Mouse (Mus musculus) liver, embryonic 12.5 days (tissue): ENCODE data around the gene Diras2. TPM values are rescaled to one million over a fixed set of nuclear protein-coding genes. Genes with fewer than 3 reads are reported as not detected.
"Not testable (repeated sequence)": the region's sequence is repeated elsewhere in the genome, so short reads cannot be mapped to it uniquely, and the experiment has no call there.

Source experiments
- ATAC-seq: fragments of 200-750 bp; cut with Nextera tagmentation; 2 replicates; pipeline ENCODE4 v1.8.0; 2017; ENCODE audit warnings: moderate number of reproducible peaks, mild to moderate bottlenecking, moderate library complexity
- H3K27ac ChIP-seq: fragments of 300-500 bp; sonication (generic); 2 replicates; pipeline ENCODE4 v1.5.1; 2016; ENCODE audit warnings: mild to moderate bottlenecking
- H3K27me3 ChIP-seq: fragments of 300-500 bp; sonication (generic); replicated peaks from 2 replicates; pipeline ENCODE4 v1.6.1; 2016; ENCODE audit warnings: mild to moderate bottlenecking, moderate library complexity
- H3K36me3 ChIP-seq: fragments of 300-500 bp; sonication (generic); 2 replicates; pipeline ENCODE4 v1.6.1; 2016; ENCODE audit warnings: mild to moderate bottlenecking, moderate library complexity
- H3K4me1 ChIP-seq: fragments of 300-500 bp; sonication (generic); 2 replicates; pipeline ENCODE4 v1.6.1; 2016
- H3K4me2 ChIP-seq: fragments of 300-500 bp; sonication (generic); 2 replicates; pipeline ENCODE4 v1.6.1; 2016; ENCODE audit warnings: mild to moderate bottlenecking, moderate library complexity
- H3K4me3 ChIP-seq: fragments of 300-500 bp; sonication (generic); 2 replicates; pipeline ENCODE4 v1.5.1; 2016; ENCODE audit warnings: mild to moderate bottlenecking, moderate library complexity
- H3K9ac ChIP-seq: fragments of 300-500 bp; sonication (generic); 2 replicates; pipeline ENCODE4 v1.6.1; 2016; ENCODE audit warnings: mild to moderate bottlenecking, moderate library complexity
- H3K9me3 ChIP-seq: fragments of 300-500 bp; sonication (generic); replicated peaks from 2 replicates; pipeline ENCODE4 v1.6.1; 2016; ENCODE audit warnings: mild to moderate bottlenecking, moderate library complexity
- WGBS: fragments of 180-500 bp; shearing (Covaris S2); methylation state at CpG from one replicate; pipeline ENCODE4 v1.1.7; 2016; ENCODE audit not compliant: insufficient replicate concordance; 5-methylcytosine and 5-hydroxymethylcytosine counted together
- polyA plus RNA-seq: library from polyadenylated mRNA; unstranded; fragments of >200 nt; fragmentation: Nextera tagmentation; extraction: Ambion mirVana; gene quantifications from 2 replicates; pipeline ENCODE4 v1.2.1, GENCODE M21; 2016

Diras2 gene
- polyA plus RNA-seq, 1 experiment from 2014 or later = 0.10 TPM

DNA sequence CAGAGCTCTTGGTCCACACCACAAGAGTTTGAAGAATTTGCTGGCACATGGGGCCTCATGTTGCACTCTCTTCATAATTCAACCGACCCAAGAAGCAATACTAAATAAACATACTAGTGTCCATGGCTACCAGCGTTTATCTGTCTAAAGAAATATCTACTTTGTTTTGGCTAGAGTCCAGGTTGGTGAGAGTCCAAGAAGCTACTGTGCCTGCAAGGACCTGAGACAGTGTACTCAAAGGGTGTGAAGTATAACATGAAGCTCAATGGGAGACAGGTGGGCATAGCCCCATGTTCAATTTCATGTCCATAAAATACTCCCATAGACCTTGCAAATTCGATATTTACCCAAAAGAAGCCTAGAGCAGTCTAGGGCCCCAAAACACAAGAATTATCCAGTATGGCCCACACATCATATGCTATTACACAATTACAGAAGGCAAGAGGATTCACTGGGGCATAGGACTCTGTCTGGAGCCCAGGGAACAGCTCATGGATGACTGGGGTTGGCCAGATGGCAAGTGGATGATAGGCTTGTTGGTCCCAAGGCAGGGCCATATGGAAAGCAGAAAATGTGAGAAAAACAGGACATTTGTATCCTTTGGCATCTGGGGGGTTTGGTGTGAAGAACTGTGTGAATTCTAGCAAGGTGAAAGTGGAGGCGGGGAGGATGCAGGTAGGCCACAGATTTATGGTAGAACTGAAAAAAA, 20.8 kb downstream of the Diras2 start:
- no peak for ATAC-seq
- Histone ChIP-seq H3K27ac (no peak overlapping the region), H3K27me3 (no peaks in the 10 kb centered on the region), H3K4me2 (no peak overlapping the region), H3K36me3 (no peaks in the 10 kb centered on the region), H3K9me3 (no peaks in the 10 kb centered on the region), H3K9ac (no peak overlapping the region), H3K4me1 (no peaks in the 10 kb centered on the region), H3K4me3 (no peak overlapping the region)
- 62% methylated on average over 4 of the region's 4 CpGs for WGBS

DNA sequence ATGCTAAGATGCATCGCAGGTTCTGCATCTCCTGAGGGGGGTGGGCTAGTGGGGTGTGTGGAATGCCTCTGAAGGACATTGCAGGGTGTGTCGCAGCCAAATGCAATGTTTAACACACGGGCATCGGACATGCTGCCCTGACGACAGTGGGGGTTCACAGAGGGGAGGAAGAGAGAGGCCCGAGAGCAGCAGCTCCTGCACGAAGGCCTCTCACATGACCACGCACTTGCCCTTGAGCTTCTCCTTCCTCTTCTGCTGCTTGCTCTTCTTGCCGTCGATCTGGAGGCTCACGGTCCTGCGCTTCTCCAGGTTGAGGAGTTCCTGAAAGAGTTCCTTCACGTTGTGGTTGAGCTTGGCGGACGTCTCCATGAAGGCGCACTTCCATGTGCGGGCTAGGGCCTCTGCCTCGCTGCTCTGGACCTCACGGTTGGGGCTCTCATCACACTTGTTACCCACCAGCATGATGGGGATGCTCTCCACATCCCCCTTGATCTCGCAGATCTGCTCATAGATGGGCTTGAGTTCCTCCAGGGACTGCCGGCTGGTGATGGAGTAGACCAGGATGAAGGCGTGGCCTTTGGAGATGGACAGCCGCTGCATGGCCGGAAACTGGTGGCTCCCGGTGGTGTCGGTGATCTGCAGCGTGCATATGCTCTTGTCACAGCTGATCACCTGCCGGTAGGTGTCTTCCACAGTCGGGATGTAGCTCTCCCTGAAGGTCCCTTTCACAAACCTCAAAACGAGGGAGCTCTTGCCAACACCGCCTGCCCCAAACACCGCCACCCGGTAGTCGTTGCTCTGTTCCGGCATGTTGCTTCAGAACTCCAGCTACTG, 23.4 kb downstream of the Diras2 start:
- 70% methylated on average over 35 of the region's 35 CpGs for WGBS
- no peak for ATAC-seq

DNA sequence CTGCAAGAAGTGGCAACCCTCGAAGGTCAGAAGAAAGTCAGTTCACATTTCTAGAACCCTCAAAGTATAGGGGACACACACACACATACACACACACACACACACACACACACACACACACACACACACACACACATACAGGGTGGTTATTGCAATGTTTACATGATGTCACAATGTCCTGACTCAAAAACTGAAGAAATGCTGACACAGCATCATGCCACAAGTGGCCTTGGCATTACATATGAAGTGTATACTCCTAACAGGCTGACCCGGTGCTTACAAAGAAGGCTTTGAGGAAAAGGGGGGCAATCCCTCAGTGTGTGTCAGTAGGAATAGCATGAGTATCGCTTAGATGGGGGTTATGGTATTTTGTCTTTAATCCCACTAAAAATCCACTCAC, 24.3 kb downstream of the Diras2 start:
- H3K27ac ChIP-seq, H3K4me1 ChIP-seq, H3K4me3 ChIP-seq, H3K36me3 ChIP-seq, H3K27me3 ChIP-seq, H3K4me2 ChIP-seq, ATAC-seq, H3K9me3 ChIP-seq, H3K9ac ChIP-seq: not testable (repeated sequence)
- WGBS = 76% methylated on average over 3 of the region's 3 CpGs

More for the DNA sequence above, 23.4 kb downstream of the Diras2 start:
- Histone ChIP-seq H3K9me3 (no peaks in the 10 kb centered on the region), H3K27ac (no peak overlapping the region), H3K27me3 (no peaks in the 10 kb centered on the region), H3K9ac (no peak overlapping the region), H3K4me3 (no peak overlapping the region), H3K4me2 (no peak overlapping the region), H3K4me1 (no peaks in the 10 kb centered on the region), H3K36me3 (no peaks in the 10 kb centered on the region)

DNA sequence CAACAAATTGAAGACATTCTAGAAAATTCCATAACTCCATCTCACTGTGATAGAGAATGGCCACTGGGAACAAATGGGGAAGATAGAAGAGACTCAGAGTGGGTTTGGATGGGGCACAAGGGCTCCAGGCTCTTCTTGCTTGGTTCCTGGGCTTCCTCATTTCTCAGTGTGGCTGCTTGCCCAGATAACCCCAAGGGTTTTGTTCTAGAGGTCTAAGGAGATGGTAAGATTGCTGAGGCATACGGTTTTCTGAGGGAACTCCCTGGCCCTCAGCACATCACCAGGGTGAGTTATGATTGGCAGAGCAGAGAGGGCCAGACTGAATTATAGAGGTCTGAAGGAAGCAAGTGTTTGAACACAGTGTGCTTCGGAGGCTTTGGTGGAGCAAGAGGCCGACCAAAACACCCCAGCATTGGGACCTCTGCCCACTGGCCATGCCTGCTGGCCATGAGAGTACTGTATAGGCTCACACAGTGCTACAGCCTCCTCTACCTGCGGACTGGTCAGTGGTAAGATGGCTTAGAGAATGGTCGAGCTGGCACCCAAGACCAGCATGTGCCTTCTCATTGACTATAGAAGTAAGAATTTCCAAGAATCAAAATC, 25.3 kb downstream of the Diras2 start:
- ATAC-seq, H3K27ac ChIP-seq, H3K9me3 ChIP-seq, H3K4me3 ChIP-seq, H3K9ac ChIP-seq, H3K36me3 ChIP-seq, H3K4me2 ChIP-seq, H3K4me1 ChIP-seq, H3K27me3 ChIP-seq: not testable (repeated sequence)
- WGBS = 52% methylated on average over 5 of the region's 5 CpGs

DNA sequence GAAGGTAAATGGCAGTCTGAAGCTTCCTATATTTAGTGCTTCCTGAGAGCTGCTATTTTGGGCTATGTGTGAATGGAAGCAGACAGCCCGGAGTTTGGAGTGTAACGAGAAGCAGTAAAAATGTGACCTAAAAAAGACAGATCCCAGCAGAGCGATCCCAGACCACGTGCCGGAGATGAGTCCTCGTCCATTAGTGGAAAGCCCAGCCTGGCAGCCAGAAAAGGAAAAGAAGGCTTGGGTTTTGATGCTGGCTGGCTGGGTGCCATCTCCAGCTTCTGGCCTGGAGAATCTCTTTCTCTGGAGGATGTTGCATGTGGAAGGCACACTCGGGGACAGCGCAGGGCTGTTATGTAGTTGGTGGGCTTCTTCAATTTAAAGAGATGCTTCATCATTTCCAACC, 29.4 kb downstream of the Diras2 start:
- no peaks in the 10 kb centered on the region for H3K36me3 ChIP-seq
- no peaks in the 10 kb centered on the region for H3K9me3 ChIP-seq
- H3K4me2 ChIP-seq = no peak overlapping the region
- WGBS = 66% methylated on average over 8 of the region's 8 CpGs
- H3K27me3 ChIP-seq = no peaks in the 10 kb centered on the region
- H3K4me3 ChIP-seq = no peak overlapping the region
- ATAC-seq = no peak
- no peaks in the 10 kb centered on the region for H3K4me1 ChIP-seq
- H3K27ac ChIP-seq = no peak overlapping the region
- no peak overlapping the region for H3K9ac ChIP-seq

DNA sequence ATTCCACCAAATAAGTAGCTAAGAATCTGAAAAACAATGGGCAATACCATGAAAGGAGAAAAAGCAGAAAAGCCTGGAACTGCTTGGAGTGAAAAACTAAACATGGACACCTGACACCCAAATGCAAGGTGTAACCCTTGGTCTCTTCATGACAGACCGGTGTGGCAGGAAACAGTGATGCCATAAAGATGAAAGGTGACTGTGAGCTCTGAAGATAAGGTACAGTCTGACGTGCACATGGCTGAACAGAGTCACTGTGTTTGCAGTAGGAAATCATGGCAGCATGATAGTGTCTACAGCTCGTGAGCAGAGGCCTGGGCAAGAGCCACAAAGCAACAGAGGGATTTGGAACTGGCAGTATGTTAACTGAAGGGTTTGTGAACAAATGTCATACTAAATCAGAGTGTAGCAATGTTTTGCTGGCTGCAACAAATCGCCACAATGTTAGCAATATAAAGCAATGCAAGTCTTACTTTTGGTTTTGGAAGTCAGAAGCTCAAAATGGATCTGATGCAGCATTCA, 34.0 kb downstream of the Diras2 start:
- H3K9ac ChIP-seq = no peak overlapping the region
- WGBS = 20% methylated on average over 4 of the region's 4 CpGs
- no peaks in the 10 kb centered on the region for H3K4me1 ChIP-seq
- H3K4me2 ChIP-seq = no peak overlapping the region
- ATAC-seq = no peak
- no peaks in the 10 kb centered on the region for H3K36me3 ChIP-seq
- no peaks in the 10 kb centered on the region for H3K27me3 ChIP-seq
- no peak overlapping the region for H3K27ac ChIP-seq
- H3K4me3 ChIP-seq = no peak overlapping the region
- H3K9me3 ChIP-seq = no peaks in the 10 kb centered on the region

DNA sequence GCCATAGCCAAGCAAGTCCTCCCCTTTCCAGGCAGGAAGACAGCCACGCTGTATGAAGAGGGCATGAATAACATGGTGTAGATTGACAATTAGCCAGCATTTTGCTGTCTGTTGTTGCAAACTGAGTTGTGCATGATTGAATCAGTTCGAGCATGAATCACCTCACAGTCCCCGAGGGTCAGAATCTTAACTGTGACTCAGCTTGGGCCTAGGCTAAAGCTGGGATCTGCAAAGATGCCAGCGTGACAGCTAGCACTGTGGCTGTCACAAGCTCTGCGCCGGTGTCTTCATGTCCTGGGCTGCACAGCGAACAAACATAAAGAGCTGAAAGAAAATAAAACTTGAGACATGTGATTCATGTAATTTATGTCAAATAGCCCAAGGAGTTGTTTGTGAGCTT, 42.3 kb downstream of the Diras2 start:
- Histone ChIP-seq H3K27ac (no peak overlapping the region), H3K4me1 (no peaks in the 10 kb centered on the region), H3K9me3 (no peaks in the 10 kb centered on the region), H3K4me3 (no peak overlapping the region), H3K36me3 (no peaks in the 10 kb centered on the region), H3K4me2 (no peak overlapping the region), H3K27me3 (no peaks in the 10 kb centered on the region), H3K9ac (no peak overlapping the region)
- ATAC-seq = no peak
- 74% methylated on average over 7 of the region's 7 CpGs for WGBS

DNA sequence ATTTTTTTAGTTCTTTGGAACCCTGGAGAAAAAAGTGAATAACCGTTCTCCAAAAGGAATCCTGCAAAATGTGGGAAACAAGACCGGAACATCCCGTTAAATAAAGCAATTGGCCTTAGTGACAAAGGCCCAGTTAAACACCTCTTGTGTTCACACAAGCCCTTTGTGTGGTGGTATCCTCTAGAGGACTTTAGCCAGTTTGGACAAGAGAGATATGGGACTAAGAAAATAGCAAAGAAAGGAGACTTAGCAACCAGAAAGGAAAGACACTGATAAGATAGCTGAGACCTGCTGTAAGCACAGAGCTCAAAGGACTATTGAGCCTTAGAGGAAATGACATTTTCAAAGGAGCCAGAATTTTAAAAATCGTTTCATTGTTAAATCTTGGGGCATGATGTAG, 47.0 kb downstream of the Diras2 start:
- no peak overlapping the region for H3K4me3 ChIP-seq
- WGBS = 53% methylated on average over 4 of the region's 4 CpGs
- no peak overlapping the region for H3K4me2 ChIP-seq
- no peak overlapping the region for H3K27ac ChIP-seq
- no peaks in the 10 kb centered on the region for H3K27me3 ChIP-seq
- H3K4me1 ChIP-seq = no peaks in the 10 kb centered on the region
- no peaks in the 10 kb centered on the region for H3K36me3 ChIP-seq
- no peaks in the 10 kb centered on the region for H3K9me3 ChIP-seq
- no peak overlapping the region for H3K9ac ChIP-seq
- no peak for ATAC-seq

DNA sequence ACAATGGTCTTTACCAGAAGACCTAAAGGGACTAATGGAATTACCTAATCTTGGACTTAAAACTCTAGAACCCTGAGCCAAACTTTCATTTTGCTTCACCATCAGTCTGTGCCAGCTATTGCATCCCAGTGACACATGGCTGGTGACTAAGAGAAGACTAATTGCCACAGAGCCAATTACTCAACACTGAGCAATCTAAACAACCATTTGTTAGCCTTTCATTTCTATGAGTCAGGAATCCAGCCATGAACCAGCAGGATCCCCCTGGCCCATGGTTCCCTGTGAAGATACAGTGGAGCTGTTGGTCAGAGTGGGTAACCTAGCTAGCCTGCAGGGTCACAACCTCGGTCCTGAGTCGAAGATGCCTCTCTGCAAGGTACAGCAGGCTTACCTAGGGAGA, 49.3 kb downstream of the Diras2 start:
- H3K27ac ChIP-seq = no peak overlapping the region
- H3K9ac ChIP-seq = no peak overlapping the region
- no peaks in the 10 kb centered on the region for H3K27me3 ChIP-seq
- 75% methylated on average over 2 of the region's 2 CpGs for WGBS
- H3K4me1 ChIP-seq = no peaks in the 10 kb centered on the region
- no peak overlapping the region for H3K4me2 ChIP-seq
- no peak overlapping the region for H3K4me3 ChIP-seq
- no peak for ATAC-seq
- no peaks in the 10 kb centered on the region for H3K9me3 ChIP-seq
- no peaks in the 10 kb centered on the region for H3K36me3 ChIP-seq

DNA sequence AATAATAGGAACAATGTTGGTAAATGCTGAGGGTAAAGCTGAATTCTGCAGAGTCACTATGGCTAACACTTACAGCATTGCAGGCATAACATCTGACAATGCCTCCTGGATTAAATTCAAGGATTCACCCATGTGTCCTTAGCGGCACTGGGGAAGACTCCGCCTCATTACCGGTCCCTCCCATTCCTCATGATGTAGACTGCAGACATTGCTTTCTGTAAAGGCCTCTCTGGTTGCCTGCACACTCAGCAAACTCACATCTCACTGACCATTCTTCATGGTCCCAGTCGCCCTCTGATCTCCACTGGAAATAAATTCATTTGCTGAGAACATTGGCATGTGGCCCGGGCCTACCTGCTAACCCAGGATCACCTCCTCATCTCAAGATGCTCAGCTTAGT, 51.9 kb downstream of the Diras2 start:
- no peaks in the 10 kb centered on the region for H3K4me1 ChIP-seq
- no peaks in the 10 kb centered on the region for H3K27me3 ChIP-seq
- H3K4me2 ChIP-seq = no peak overlapping the region
- no peak for ATAC-seq
- H3K9ac ChIP-seq = no peak overlapping the region
- no peaks in the 10 kb centered on the region for H3K9me3 ChIP-seq
- H3K27ac ChIP-seq = no peak overlapping the region
- H3K36me3 ChIP-seq = no peaks in the 10 kb centered on the region
- H3K4me3 ChIP-seq = no peak overlapping the region
- 76% methylated on average over 5 of the region's 5 CpGs for whole genome bisulfite sequencing

DNA sequence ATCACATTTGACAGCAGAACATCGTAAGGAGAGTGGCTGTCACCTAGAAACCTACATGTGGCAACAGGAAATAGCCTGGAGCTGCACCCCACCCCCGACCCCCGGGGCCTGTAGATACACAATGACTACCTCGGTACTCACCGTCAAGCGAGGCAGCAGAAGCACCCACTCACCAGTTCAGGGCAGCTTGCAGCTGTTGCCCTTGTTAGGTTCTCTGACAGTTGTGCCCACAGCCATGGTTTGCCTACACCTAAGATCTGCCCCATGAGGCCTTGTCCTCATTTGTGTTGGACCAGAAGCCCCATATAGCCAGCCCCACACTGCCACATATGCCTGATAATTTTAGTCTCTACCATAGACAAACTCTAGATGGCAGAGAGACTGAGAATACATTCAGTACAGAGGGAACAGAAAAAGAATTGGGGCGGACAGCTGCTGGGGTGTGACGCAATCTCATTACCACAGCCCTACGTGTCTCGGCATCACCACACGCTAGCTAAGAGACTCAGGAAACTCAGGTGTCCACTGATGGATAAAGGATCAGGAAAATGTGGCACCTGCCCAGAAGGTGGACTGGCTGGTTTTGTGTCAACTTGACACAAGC, 54.0 kb downstream of the Diras2 start:
- no peak overlapping the region for H3K9ac ChIP-seq
- no peak overlapping the region for H3K4me3 ChIP-seq
- no peaks in the 10 kb centered on the region for H3K27me3 ChIP-seq
- H3K27ac ChIP-seq = no peak overlapping the region
- no peaks in the 10 kb centered on the region for H3K4me1 ChIP-seq
- no peak overlapping the region for H3K4me2 ChIP-seq
- WGBS = 64% methylated on average over 11 of the region's 11 CpGs
- no peaks in the 10 kb centered on the region for H3K36me3 ChIP-seq
- no peak for ATAC-seq
- no peaks in the 10 kb centered on the region for H3K9me3 ChIP-seq

DNA sequence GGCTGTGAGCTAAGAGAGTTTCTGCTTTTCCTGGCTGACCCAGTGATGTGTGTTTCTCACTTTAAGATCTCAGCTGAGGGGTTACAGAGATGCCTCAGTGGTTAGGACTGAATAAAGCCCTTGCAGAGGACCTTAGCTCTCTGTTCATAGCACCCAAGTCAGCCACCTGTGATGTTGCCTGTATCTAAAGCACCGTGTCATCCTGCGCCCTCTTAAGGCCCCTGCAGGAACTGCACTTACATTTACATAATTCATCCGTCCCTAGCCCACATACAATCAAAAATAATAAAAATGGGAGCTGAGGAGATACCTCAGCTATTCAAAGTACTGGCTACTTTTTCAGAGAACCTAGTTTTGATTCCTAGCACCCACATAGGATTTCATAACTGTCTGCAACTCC, 54.9 kb downstream of the Diras2 start:
- Histone ChIP-seq H3K27me3 (no peaks in the 10 kb centered on the region), H3K4me1 (no peaks in the 10 kb centered on the region), H3K9ac (no peak overlapping the region), H3K27ac (no peak overlapping the region), H3K4me3 (no peak overlapping the region), H3K36me3 (no peaks in the 10 kb centered on the region), H3K9me3 (no peaks in the 10 kb centered on the region), H3K4me2 (no peak overlapping the region)
- 36% methylated on average over 3 of the region's 3 CpGs for WGBS
- ATAC-seq = no peak
